Mouse (Mus musculus) kidney, adult 2 months (tissue): ENCODE measurements around the gene Celf2.

Source experiments
- CTCF ChIP-seq: fragments of 200-500 bp; conservative IDR thresholded peaks from 2 replicates; pipeline ENCODE4 v1.5.1; 2011; ENCODE audit warnings: low read depth, mild to moderate bottlenecking, control low read depth, low read length, moderate library complexity, mixed read lengths; ENCODE audit not compliant: insufficient read depth, insufficient read length
- POLR2A ChIP-seq: fragments of 200-500 bp; IDR thresholded peaks from one replicate; pipeline ENCODE4 v1.6.1; 2011; ENCODE audit warnings: low read depth, low read length, control low read depth

GRCm38 (mm10) chr2:7526696-7527095 is 17.3 kb upstream of the Celf2 start:
- TF ChIP-seq POLR2A (no peak), CTCF (no peak)
